Mouse (Mus musculus): ENCODE measurements around the gene D5Ertd579e.

DNA sequence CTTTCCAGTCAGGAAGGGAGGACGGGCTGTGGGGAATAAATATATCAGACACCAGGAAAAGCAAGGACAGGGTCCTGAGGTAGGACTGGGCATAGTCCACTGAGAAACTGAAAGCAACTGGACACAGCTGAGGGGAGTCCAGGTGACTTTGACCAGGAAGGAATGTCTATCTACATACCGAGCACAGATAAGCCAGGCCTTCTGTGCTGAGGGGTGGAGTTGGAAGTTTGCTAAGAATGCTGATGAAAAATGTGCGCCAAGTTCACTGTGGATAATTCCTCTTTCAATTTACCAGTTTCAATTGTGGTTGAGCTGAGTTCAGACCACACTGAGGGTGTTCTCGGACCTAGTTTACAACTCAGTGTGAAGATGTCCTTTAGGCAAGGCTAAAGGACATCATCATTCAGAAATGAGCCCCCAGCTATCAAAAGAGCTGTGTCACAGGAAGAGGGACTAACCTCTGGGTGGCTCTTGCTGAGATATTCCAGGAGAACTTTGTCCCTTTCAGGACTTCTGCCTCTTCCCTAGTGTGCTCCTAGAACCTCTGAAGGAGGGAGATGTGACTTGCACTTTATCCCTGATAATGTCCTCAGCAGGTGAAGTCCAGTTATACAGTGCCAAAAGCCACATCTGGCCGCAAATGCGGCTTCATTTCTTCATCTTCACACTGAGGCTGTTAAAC, 5.3 kb upstream of the D5Ertd579e start:
- TF ChIP-seq CTCF (IDR thresholded peaks at IDR 0.05; ENCODE audit: extremely low read depth, insufficient read length, insufficient replicate concordance, low read depth, low read length) (no peak), POLR2A (IDR thresholded peaks at IDR 0.05; ENCODE audit: low read depth, low read length) (no peak)
